Mouse (Mus musculus) midbrain, postnatal 0 days (tissue): Measurements from ENCODE around the gene Rgs11. TPM values are rescaled to one million over a fixed set of nuclear protein-coding genes. Genes with fewer than 3 reads are reported as not detected.

Source experiments
- ATAC-seq: fragments of 200-750 bp; cut with Nextera tagmentation; 2 replicates; pipeline ENCODE4 v1.8.0; 2017; ENCODE audit warnings: moderate number of reproducible peaks, mild to moderate bottlenecking, moderate TSS enrichment, moderate library complexity; ENCODE audit not compliant: low FRiP score
- DNase-seq: peaks from one replicate; pipeline ENCODE4 v3.0.0-alpha.2; 2015; ENCODE audit warnings: low spot score
- H3K27ac ChIP-seq: fragments of 300-500 bp; sonication (generic); 2 replicates; pipeline ENCODE4 v1.5.1; 2014; ENCODE audit warnings: low read depth, mild to moderate bottlenecking, low read length, mixed read lengths
- H3K27me3 ChIP-seq: fragments of 300-500 bp; sonication (generic); 2 replicates; pipeline ENCODE4 v1.6.1; 2014; ENCODE audit warnings: low read length, control low read depth, mixed read lengths; ENCODE audit not compliant: insufficient read depth
- H3K36me3 ChIP-seq: fragments of 300-500 bp; sonication (generic); 2 replicates; pipeline ENCODE4 v1.6.1; 2014; ENCODE audit warnings: low read length, control low read depth, mixed read lengths; ENCODE audit not compliant: insufficient read depth
- H3K4me1 ChIP-seq: fragments of 300-500 bp; sonication (generic); 2 replicates; pipeline ENCODE4 v1.6.1; 2014; ENCODE audit warnings: mild to moderate bottlenecking, control low read depth, antibody characterized with exemption, low read length, mixed read lengths; ENCODE audit not compliant: insufficient read depth
- H3K4me2 ChIP-seq: fragments of 300-500 bp; sonication (generic); 2 replicates; pipeline ENCODE4 v1.6.1; 2014; ENCODE audit warnings: low read depth, mild to moderate bottlenecking, low read length, mixed read lengths; ENCODE audit not compliant: poor library complexity, severe bottlenecking
- H3K4me3 ChIP-seq: fragments of 300-500 bp; sonication (generic); 2 replicates; pipeline ENCODE4 v1.5.1; 2014; ENCODE audit warnings: low read depth, mild to moderate bottlenecking, low read length, moderate library complexity
- H3K9ac ChIP-seq: fragments of 300-500 bp; sonication (generic); replicated peaks from 2 replicates; pipeline ENCODE4 v1.6.1; 2014; ENCODE audit warnings: mild to moderate bottlenecking, low read length, moderate library complexity, mixed read lengths; ENCODE audit not compliant: poor library complexity, severe bottlenecking
- H3K9me3 ChIP-seq: fragments of 300-500 bp; sonication (generic); 2 replicates; pipeline ENCODE4 v1.6.1; 2016; ENCODE audit warnings: low read length, control low read depth
- CTCF ChIP-seq: IDR thresholded peaks from 2 replicates; pipeline ENCODE4 v1.5.1; 2016; ENCODE audit warnings: antibody characterized with exemption, mild to moderate bottlenecking
- WGBS: fragments of 180-500 bp; shearing (Covaris S2); extraction: QIAGEN DNeasy Blood & Tissue Kit; methylation state at CpG from one replicate; pipeline ENCODE4 v1.1.7; 2014; 5-methylcytosine and 5-hydroxymethylcytosine counted together
- polyA plus RNA-seq: library from polyadenylated mRNA; unstranded; fragments of >200 nt; fragmentation: Nextera tagmentation; extraction: Ambion mirVana; gene quantifications from 2 replicates; pipeline ENCODE4 v1.2.1, GENCODE M21; 2015
- total RNA-seq: library from RNA; depleted of rRNA; stranded (reverse); fragments of >200 nt; gene quantifications from 2 replicates; pipeline ENCODE4 v1.2.3, GENCODE M21; 2014

The Rgs11 gene
- total and polyA plus RNA-seq, 2 experiments from 2014 or later, result 18.0 to 25.0 TPM

GRCm38 (mm10) chr17:26212241-26212640 is 9.5 kb downstream of the Rgs11 start:
- no peak overlapping the region for H3K9ac ChIP-seq
- H3K4me3 ChIP-seq, result no peak overlapping the region
- H3K27ac ChIP-seq, result no peak overlapping the region
- peaks cover 34% of the 10 kb centered on the region for H3K36me3 ChIP-seq
- no peak for TF ChIP-seq CTCF
- 92% methylated on average over 7 of the region's 7 CpGs for WGBS
- H3K4me2 ChIP-seq, result no peak overlapping the region
- no peak for DNase-seq
- no peaks in the 10 kb centered on the region for H3K4me1 ChIP-seq
- no peak for ATAC-seq
- H3K9me3 ChIP-seq, result no peaks in the 10 kb centered on the region
- no peaks in the 10 kb centered on the region for H3K27me3 ChIP-seq

GRCm38 (mm10) chr17:26212681-26213080 is 9.9 kb downstream of the Rgs11 start:
- Histone ChIP-seq H3K9ac (no peak overlapping the region), H3K27ac (no peak overlapping the region), H3K4me2 (no peak overlapping the region), H3K27me3 (no peaks in the 10 kb centered on the region), H3K4me3 (no peak overlapping the region), H3K9me3 (no peaks in the 10 kb centered on the region), H3K4me1 (no peaks in the 10 kb centered on the region), H3K36me3 (peaks cover 37% of the 10 kb centered on the region)
- no peak for ATAC-seq
- WGBS, result 87% methylated on average over 11 of the region's 11 CpGs
- DNase-seq, result no peak
- no peak for TF ChIP-seq CTCF

GRCm38 (mm10) chr17:26221508-26221907 is 18.8 kb downstream of the Rgs11 start:
- H3K36me3 ChIP-seq, result peaks cover 7% of the 10 kb centered on the region
- no peaks in the 10 kb centered on the region for H3K9me3 ChIP-seq
- no peak for DNase-seq
- no peak overlapping the region for H3K9ac ChIP-seq
- no peak overlapping the region for H3K4me2 ChIP-seq
- H3K4me1 ChIP-seq, result no peaks in the 10 kb centered on the region
- TF ChIP-seq CTCF, result no peak
- no peak overlapping the region for H3K27ac ChIP-seq
- no peaks in the 10 kb centered on the region for H3K27me3 ChIP-seq
- H3K4me3 ChIP-seq, result no peak overlapping the region
- 88% methylated on average over 2 of the region's 2 CpGs for WGBS
- ATAC-seq, result no peak

GRCm38 (mm10) chr17:26225150-26225549 is 22.4 kb downstream of the Rgs11 start:
- DNase-seq, result no peak
- H3K36me3 ChIP-seq, result no peaks in the 10 kb centered on the region
- WGBS, result 84% methylated on average over 12 of the region's 12 CpGs
- no peak for TF ChIP-seq CTCF
- H3K4me2 ChIP-seq, result no peak overlapping the region
- no peak overlapping the region for H3K4me3 ChIP-seq
- H3K9ac ChIP-seq, result no peak overlapping the region
- no peaks in the 10 kb centered on the region for H3K4me1 ChIP-seq
- H3K27ac ChIP-seq, result no peak overlapping the region
- no peaks in the 10 kb centered on the region for H3K9me3 ChIP-seq
- no peak for ATAC-seq
- H3K27me3 ChIP-seq, result no peaks in the 10 kb centered on the region

- H3K27me3 ChIP-seq, result no peaks in the 10 kb centered on the region
Measured at GRCm38 (mm10) chr17:26229776-26230175, 27.0 kb downstream of the Rgs11 start.

GRCm38 (mm10) chr17:26231156-26231555 is 28.4 kb downstream of the Rgs11 start:
- TF ChIP-seq CTCF, result no peak
- Histone ChIP-seq H3K27ac (no peak overlapping the region), H3K9ac (no peak overlapping the region), H3K4me3 (no peak overlapping the region), H3K4me2 (no peak overlapping the region), H3K27me3 (no peaks in the 10 kb centered on the region), H3K9me3 (no peaks in the 10 kb centered on the region), H3K4me1 (no peaks in the 10 kb centered on the region), H3K36me3 (no peaks in the 10 kb centered on the region)
- 77% methylated on average over 5 of the region's 5 CpGs for WGBS
- DNase-seq, result no peak
- ATAC-seq, result no peak

More at GRCm38 (mm10) chr17:26229776-26230175, 27.0 kb downstream of the Rgs11 start:
- Histone ChIP-seq H3K4me1 (no peaks in the 10 kb centered on the region), H3K9me3 (no peaks in the 10 kb centered on the region), H3K4me3 (no peak overlapping the region), H3K36me3 (no peaks in the 10 kb centered on the region), H3K4me2 (no peak overlapping the region), H3K9ac (no peak overlapping the region), H3K27ac (no peak overlapping the region)
- no peak for ATAC-seq
- DNase-seq, result no peak
- TF ChIP-seq CTCF, result no peak
- 91% methylated on average over 5 of the region's 5 CpGs for WGBS
